Mouse (Mus musculus): Measurements from ENCODE around the gene Krtap29-1.

The Krtap29-1 gene

DNA sequence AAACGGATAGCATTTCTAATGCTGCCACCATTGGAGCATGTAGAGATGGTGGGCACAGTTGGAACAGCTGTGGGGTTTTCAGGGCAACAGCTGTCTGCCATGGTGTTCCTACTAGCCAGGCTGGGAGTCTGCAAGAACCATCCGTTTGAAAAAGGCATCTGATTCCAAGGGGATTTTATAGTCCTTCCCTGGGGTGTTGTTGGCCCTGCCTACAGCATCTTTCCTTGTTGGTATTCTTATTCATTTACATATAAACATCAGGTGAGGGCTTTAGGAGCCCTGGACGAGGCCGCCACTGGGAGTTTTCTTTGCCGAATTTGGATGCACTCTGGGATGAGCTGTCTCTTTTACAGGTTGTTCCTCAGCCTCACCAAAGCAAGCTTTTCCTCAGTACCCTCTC lies at the start of gene Krtap29-1:
Gene Krtap29-1, minus strand, starts transcription at position 101 of the 400 bp plus-strand sequence.
- no peak for DNase-seq (ENCODE audit: low read depth)

DNA sequence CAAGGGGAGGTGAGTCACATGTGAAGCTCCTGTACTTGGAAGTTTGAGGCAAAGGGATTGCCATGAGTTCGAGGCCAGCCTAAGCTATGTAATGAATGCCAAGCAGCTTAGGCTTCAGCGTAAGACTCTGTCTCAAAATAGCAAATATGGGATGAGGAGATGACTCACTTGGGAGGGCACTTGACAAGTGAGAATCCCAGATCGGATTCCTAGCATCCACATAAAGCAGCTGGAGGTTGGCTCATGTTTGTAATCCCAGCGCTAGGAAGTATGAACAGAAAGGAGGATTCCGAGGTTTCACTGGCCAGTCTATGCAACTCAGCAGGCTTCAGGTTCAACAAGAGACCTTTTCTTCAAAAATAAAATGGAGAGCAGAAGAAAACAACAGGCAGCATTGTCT lies 42.6 kb upstream of the Krtap29-1 start:
- DNase-seq (ENCODE audit: low read depth): peak; percentile 6

DNA sequence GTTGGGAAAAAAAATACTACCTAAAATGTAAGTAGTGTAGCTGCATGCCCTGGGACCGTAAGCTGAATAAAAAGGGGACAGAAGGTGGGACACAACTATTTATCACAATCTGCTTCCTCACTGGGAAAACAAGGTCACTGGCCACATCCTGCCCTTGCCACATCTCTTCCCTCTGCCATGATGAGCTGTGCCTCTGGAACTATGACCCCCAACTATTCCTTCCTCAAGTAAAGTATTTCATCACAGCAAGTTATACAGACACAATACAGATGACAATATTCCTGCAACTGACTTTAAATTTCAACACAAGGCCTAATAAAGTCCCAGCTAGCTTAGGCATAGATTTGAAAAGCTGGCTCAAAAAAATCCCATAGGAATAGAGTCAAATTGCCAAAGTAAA lies 40.6 kb upstream of the Krtap29-1 start:
- no peak for DNase-seq (ENCODE audit: low read depth)

DNA sequence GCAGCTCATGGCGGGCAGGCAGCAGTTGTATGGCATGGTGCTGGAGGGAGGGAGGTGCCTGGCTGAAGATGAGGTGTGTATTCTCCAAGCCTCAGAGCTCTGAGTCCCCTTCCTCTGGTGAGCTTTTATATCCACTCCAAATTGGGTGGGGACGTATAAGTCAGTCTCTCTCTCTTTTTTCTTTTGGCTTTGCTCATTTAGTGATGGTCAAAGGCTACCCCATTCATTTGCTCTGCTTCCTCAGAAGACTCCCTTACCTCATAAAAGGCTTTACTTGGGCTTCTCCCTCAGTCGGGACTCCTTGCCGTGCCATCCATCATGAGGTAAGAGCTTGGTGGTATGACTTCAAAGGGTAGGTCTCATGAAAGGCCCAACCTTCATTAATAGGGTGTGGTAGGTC lies 37.3 kb upstream of the Krtap29-1 start, which contains the start of gene Krt33a:
Gene Krt33a, minus strand, starts transcription at position 101 of the 400 bp plus-strand sequence.
- no peak for DNase-seq (ENCODE audit: low read depth)

- DNase-seq (ENCODE audit: low read depth): no peak
Measured at GRCm38 (mm10) chr11:100013691-100014171, 34.9 kb upstream of the Krtap29-1 start.

GRCm38 (mm10) chr11:100010682-100011081 lies 31.8 kb upstream of the Krtap29-1 start:
- DNase-seq (ENCODE audit: low read depth): no peak

- no peak for DNase-seq (ENCODE audit: low read depth)
Measured at GRCm38 (mm10) chr11:100008336-100008735, 29.5 kb upstream of the Krtap29-1 start.

GRCm38 (mm10) chr11:100006624-100007023 lies 27.8 kb upstream of the Krtap29-1 start:
- DNase-seq (ENCODE audit: low read depth): peak; percentile 11

DNA sequence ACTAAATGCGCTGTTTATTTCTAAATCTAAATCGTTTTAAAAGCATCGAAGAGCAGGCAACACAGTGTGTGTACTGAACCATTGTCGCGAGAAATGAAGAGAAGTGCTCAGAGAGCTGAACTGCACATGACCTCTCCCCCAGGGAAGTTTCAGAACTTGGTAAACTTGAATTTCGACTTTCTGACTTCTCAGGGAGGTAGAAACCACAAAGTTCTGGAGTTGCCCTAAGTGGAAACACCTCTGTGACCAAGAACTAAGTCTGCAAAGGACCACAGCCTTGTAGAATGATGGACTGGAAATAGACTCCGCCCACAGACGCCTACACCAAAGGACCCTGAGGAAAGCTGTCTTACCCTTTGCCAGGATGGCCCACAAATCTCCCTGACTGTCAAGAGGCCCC lies 27.1 kb upstream of the Krtap29-1 start:
- no peak for DNase-seq (ENCODE audit: low read depth)

DNA sequence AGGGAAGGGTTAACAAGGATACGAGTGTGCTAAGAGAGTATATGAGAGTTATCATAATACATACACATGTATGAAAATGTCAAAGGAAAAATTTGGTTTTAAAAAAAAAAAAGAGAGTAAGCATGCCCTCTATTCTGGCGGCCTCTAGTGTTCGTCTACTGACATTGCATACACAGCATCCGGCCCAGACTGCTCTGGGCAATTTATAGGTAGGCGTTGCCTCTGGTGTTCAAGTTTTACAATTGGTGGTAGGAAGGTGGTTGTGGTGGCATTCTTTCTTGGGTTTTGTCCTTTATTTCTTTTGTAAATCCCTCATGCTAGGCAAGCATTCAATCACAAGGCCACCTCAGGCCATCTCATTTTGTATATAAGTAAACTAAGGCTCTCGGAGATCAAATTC lies 26.0 kb upstream of the Krtap29-1 start:
- DNase-seq (ENCODE audit: low read depth): peak; percentile 81

DNA sequence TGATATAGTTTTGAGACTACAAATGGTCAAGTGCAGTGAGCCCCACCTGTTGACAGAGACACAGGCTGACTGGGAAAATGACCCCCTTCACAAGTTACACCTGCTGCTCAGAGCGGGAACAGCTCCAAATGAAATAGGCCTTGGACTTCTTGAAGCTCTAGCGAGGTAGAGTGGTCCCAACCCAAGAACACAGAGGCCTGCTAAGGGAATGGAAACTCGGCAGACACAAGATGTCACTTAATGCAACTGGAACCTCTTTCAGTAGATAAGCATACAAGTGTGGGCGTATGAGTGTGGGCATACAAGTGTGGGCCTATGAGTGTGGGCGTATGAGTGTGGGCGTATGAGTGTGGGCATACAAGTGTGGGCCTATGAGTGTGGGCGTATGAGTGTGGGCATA lies 20.2 kb upstream of the Krtap29-1 start:
- no peak for DNase-seq (ENCODE audit: low read depth)

GRCm38 (mm10) chr11:99994384-99994661 lies 15.5 kb upstream of the Krtap29-1 start:
- no peak for DNase-seq (ENCODE audit: low read depth)

DNA sequence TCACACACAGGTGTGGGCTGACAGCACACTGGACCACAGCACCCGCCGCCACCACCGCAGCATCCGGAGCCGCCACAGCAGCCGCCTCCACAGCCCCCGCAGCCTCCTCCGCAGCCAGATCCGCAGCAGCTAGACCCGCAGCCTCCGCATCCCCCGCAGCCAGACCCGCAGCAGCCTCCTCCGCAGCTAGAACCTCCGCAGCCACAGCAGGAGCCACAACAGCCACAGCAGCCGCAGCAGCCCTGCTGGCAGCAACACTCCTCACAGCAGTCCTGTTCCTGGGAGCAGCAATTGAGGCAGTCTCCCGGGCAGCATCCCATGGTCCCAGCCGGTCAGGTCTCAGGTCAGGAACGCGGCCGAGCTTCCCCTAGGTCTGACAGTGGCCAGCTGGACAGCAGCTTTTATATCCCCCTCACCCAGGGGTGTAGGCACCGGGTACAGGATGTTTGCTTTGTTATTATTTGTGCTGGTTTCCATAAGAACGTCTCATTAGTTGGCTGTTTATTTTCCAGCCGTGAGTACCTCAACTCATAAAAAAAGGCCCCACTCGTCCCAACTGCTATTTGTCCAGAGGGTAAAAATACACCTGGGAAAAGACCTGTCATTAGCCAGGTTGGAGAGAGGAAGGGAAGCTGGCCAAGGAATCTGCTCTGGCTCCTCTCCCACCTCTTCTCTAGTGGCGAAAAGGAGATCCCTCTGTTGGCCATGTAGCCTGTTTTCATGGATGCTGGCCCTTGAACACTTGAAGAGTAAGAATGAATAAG lies 14.9 kb upstream of the Krtap29-1 start, which contains the start of gene Krtap17-1:
Gene Krtap17-1, minus strand, starts transcription at position 375 of the 764 bp plus-strand sequence.
- DNase-seq (ENCODE audit: low read depth): no peak

DNA sequence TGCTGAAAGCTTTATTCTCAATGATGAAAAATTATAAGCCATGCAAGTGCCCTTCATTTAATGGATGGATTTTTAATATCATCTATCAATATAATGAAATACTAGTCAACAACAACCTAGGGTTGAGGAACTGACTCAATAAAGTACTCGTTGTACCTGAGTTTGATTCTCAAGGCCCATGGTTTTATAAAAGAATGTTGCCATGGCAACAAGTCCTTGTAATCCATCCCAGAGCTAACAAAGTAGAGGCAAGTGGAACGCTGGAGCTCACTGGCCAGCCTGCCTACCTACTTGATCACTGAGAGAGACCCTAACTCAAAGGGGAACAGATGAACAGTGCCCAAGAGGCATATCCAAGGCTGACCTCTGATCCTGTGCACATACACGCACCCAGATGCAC lies 11.7 kb upstream of the Krtap29-1 start:
- DNase-seq (ENCODE audit: low read depth): no peak

DNA sequence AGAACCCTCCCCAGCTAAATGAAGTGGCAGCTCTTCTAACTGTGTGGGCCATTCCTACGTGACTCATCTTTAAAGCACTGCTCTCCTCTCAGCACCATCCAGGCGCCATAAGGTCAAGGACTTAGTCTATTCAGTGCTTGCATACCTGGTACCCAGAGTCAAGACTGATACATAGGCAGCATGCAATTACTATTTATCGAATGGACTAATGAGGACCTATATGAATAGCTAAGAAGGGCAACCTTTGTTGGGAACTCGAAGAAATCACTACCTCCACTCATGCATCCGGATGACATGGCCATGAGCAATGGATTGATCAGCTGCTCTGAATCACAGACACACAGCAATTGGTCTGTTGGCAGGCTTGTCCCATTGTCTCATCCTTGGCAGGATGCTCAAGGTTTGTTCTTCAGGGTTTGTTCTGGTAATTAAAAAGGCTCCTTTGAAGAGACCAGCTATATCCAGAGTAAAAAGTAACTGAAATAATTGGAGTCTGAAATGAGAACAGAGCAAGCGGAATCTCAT lies 11.1 kb upstream of the Krtap29-1 start:
- DNase-seq (ENCODE audit: low read depth): no peak

GRCm38 (mm10) chr11:99988530-99988929 lies 9.7 kb upstream of the Krtap29-1 start:
- no peak for DNase-seq (ENCODE audit: low read depth)

DNA sequence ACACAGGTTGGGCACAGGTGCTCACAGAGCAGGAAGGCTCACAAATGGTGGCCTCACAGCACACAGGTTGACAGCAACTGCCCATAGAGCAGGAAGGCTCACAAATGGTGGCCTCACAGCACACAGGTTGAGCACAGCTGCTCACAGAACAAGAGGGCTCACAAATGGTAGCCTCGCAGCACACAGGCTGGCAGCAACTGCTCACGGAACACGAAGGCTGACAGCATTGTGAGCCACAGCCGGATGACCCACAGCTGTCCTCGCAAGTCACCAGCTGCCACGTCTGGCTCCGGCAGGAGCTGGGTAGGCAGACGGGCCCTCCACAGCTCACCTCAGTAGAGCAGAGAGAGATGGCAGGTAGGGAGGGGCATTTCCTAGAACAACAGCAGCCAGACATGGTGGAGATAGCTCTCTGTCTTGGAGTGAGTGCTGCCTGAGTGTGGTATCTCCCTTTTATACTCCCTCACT lies 7.4 kb upstream of the Krtap29-1 start, which contains the start of gene Krtap16-1:
Gene Krtap16-1, minus strand, starts transcription at position 418 of the 468 bp plus-strand sequence.
- DNase-seq (ENCODE audit: low read depth): no peak

GRCm38 (mm10) chr11:99985291-99986092 lies 6.6 kb upstream of the Krtap29-1 start:
- DNase-seq (ENCODE audit: low read depth): no peak

GRCm38 (mm10) chr11:99983442-99983841 lies 4.6 kb upstream of the Krtap29-1 start:
- no peak for DNase-seq (ENCODE audit: low read depth)

- no peak for DNase-seq (ENCODE audit: low read depth)
Measured at GRCm38 (mm10) chr11:99982731-99983130, 3.9 kb upstream of the Krtap29-1 start.

GRCm38 (mm10) chr11:99965961-99966360 lies 12.9 kb downstream of the Krtap29-1 start:
- DNase-seq (ENCODE audit: low read depth): no peak

DNA sequence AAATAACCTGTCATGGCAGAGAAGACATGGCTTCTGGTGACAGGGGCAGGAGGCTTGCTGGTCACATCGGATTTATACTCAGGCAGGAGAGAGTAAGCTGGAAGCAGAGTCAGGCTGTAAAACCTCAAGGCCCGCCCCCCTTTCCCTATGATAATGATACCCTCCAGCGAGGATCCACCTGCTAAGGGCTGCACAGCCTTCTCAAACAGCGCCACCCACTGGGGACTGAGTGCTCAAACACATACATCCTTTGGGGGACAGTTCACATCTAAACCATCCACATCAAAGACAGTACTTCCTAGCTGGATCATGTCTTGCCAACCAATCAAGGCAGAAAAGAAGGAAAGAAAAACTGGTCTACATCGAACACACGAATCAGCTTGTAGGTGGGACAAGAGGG lies 14.6 kb downstream of the Krtap29-1 start:
- DNase-seq (ENCODE audit: low read depth): peak; percentile 6

GRCm38 (mm10) chr11:99948175-99948574 lies 30.7 kb downstream of the Krtap29-1 start, which contains the start of gene Krtap9-5:
Gene Krtap9-5 (plus strand): TSS chr11:99948475.
- no peak for DNase-seq (ENCODE audit: low read depth)
